Mouse (Mus musculus) embryo, embryonic 10 days (tissue): Measurements from ENCODE around the gene Zc3h7b.
A peak's percentile ranks its signal among the peaks of the same experiment; 100 is the strongest.
"Not testable (repeated sequence)": the region's sequence is repeated elsewhere in the genome, so short reads cannot be mapped to it uniquely, and the experiment has no call there.

Experiments
- DNase-seq: peaks from one replicate; pipeline ENCODE4 v3.0.0-alpha.2; 2015; ENCODE audit warnings: low spot score

The Zc3h7b gene

DNA sequence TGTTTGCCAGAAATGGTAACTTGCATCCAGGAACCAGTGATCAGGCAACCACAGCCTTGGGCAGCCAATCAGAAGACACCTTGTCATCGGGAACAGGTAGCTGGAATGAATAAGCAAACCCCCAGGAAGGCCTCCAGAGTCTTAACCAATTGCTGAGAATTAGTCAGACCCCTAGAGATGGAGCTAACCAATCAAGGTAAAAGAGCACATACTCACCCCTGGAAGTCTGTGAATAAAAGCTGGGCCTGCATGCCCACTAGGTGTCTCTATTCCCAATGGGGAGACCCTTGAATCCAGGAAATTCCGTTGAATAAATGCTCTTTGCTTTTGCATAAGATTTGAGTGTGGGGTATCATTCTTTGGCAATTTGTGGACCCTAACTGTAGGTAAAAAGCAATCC lies 4.9 kb upstream of the Zc3h7b start:
- peak; percentile 16 for DNase-seq

DNA sequence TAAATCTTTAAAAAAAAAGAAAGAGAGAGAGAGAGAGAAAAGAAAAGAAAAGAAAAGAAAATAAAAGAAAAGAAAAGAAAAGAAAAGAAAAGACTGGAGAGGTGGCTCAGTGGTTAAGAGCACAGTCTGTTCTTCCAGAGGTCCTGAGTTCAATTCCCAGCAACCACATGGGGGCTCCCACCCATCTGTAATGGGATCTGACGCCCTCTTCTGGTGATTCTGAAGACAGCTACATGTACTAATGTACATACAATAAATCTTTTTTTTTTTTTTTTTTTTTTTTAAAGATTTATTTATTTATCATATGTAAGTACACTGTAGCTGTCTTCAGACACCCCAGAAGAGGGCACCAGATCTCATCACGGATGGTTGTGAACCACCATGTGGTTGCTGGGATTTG lies 2.5 kb upstream of the Zc3h7b start:
- DNase-seq: not testable (repeated sequence)

DNA sequence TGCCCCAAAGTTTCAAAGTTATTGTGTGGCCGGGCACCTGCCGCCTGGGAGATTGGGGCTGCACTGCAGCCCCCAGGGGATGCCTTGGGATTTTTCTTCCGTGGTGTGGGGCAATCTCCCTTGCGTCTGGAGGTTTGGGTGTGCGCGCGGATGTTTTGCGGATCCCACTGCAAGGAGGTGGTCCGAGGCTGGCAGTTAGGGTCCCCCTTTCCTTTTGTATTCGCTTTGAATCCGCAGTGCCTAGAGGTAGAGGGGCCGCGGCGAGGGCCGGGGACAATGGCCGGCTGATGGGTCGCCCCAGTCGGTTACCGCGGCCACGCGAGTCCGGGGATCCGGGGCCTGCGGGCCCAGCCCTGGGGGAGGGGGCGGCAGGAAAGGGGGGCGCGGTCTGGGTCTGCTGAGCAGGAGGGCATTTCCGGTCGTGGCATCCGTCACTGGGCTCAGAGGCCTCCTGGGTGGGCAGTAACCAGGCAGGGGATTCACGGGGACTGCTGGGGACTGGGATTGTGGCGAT lies 801 bp downstream of the Zc3h7b start:
- DNase-seq: peak; percentile 79

DNA sequence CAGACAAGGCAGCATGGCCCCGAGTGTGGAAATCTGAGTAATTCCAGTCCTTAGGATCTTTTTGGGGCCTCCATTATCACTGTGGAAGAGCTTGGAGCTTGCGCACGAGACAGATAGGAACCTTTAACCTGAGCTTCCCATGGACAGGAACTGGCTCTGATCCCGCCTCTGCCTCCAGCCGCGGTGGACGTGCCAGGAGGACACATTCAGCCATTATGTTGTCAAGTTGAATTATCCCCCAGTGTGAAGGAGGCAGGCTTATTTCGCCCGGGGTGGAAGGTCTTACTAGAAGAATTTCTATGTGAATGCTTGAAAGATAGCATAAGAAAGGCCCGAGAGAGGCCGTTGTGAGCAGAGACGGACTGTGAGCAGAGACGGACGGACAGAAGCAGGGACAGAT lies 4.9 kb downstream of the Zc3h7b start:
- DNase-seq: peak; percentile 50

DNA sequence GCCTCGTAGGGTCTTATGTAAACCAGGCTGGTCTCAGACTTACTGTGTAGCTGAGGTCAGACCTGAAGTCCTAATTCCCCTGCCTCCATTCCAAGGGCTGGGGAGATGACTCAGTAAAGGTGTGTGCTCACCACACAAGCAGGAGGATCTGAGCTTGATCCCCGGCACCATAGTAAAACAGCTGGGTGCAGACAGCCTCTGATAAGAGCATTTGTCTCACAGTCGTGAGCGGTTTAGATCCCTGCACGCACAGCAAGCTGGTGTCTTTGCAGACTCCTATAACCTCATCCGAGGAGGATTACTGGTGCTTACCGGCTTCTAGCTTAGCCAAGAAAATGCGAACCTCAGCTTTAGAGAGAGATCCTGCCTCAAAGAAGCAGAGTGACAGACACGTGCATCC lies 8.8 kb downstream of the Zc3h7b start:
- no peak for DNase-seq

DNA sequence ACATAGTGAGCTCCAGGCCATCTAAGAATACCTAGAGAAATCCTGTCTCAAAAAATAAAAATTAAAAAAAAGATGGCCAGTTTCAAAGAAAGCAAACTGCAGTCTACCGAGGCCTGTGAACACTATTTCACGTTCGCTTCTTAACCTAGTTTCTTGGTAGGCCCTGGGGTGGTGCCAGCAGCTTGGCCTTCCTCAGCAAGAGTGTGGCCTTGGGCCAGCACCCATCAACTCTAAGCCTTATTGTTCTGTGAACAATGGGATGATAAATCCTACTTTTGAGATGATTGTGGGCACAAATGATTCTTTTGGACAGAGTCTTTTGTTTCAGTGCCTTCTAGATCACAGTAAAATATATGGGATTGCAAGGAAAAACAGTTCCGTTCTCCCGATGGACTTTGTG lies 13.8 kb downstream of the Zc3h7b start:
- no peak for DNase-seq

DNA sequence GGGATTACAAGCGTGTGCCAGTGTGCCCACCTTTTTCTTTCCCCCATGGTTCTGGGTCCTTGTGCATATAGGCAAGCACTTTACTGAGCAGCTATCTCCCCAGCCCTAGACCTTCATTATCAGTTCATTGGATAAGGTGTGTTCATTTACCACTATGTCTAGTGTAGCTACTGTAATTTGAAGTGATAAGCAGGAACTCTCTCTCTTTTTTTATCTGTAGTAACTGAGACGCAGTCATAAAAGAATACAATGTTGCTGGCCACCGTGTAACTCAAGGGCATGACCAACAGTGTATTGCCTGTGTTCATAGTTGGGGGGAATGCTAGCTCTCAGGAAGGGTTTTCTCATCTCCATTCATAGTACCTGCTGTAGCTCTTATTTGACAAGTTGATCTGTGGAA lies 14.7 kb downstream of the Zc3h7b start:
- no peak for DNase-seq

DNA sequence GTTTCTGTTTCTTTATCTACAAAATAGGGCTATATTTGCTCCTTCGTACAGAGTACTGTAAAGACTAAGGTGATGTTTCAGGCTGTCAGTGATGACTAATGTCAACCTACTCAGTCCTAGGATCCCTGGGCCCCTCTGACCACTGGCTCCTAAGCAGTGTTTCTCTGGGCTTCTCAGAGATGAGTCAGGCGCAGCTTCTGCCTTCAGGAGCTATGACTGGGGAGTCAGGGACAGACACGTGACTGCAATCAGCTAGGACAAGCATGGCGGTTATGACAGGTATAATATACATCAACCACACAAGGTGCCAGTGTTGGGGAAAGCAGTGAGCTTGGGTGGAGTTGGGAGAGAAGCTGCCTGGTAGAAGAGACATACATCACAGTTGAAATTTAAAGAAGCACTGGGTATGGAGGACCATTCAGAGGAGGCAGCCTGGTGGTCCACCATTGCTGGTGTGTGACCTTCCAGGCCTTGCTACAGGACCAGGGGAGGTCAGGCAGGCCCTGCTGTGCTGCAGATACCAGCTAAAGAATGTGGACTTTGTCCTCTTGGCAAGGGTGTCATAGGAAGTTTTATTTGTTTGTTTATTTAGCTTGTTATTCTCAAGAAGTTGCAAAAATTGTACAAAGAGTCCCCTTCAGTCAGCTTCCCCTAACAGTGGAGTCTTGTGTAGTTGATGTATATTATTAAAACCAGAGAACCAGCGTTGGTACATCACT lies 15.7 kb downstream of the Zc3h7b start:
- DNase-seq: no peak

DNA sequence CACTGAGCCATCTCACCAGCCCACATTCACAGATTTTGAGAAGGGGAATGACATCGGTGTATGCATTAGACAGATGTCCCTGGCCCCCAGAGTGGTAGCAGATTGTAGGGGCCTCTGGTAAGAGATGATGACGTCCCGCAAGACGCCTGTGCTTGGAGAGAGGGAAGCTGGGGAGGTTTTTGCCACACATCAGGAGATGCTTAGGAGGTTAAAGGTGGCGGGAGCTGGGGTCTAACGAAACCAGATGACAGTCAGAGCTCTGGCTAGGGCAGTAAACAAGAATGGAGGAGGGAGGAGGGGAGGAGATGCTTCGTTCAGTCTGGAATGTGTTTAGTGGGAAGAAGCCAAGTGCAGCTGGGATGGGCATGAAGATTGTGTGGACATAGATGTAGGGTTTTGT lies 16.5 kb downstream of the Zc3h7b start:
- DNase-seq: peak; percentile 21

DNA sequence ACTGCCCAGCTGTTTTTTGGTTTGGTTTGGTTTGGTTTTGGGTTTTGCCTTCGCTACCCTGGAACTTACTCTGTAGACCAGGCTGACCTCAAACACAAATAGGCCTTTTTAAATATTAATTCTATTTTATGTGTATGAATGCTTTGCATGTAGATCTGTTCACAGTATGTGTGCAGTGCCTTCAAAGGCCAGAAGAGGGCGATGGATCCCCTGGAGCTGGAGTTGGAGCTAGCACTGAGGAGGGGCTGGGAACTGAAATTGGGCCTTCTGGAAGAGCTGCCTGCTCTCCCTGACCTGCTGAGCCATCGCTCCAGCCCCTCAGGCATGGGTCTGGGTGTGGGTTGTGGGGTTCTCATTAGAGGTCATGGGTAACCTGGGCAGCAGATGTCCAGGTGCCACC lies 17.1 kb downstream of the Zc3h7b start:
- no peak for DNase-seq

DNA sequence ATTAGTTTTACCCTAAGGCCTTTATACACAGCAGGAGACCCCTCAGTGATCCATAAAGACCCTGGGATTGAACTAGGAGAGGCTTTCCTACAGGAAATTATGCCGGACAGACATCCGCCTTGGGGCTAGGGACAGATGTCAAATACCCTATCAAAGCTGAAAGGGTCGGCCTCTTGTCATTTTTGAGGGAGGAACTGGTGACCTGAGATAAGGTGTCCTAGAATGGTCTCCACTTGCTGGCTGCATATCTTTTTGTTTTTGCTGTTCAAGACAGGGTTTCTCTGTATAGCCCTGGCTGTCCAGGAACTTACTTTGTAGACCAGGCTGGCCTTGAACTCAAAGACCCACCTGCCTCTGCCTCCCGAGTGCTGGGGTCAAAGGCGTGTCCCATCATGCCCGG lies 19.7 kb downstream of the Zc3h7b start:
- no peak for DNase-seq

DNA sequence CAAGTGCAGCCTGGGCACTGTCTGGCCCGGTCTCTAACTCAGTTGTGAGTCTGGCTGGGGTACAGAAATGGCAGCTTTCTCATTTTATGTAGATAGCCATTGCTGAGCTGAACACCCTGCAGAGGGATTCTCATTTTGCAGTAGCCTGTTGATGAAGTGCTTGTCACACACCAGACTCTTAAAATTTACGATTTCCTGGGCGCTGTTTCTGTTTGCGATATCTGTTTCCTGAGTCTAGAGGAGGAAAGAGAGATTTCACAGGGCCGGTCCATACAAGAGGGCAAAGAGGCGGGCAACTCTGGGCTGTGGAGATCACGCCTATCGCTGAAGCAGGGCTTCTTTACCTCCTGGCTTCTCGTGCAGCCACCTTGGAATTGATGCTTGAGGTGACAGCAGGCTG lies 20.8 kb downstream of the Zc3h7b start:
- no peak for DNase-seq

DNA sequence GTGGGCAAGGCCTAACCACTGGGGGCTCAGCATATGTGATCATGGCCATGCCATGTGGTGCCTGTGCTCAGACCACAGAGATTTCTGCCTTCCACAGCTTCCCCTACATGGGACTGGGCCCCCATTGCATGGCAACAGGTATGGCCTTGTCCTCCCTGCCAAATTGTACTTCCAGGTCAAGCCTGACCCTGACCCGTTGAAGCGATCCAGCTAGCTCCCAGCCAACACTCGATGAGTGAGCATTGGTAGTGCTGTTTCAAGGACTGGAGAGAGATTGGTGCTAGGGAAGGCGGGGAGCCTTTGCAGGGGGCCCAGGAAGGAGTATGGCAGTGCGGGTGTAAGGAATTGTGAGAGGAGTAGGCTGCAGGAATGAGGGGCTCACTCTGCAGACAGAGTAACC lies 21.6 kb downstream of the Zc3h7b start:
- DNase-seq: no peak

DNA sequence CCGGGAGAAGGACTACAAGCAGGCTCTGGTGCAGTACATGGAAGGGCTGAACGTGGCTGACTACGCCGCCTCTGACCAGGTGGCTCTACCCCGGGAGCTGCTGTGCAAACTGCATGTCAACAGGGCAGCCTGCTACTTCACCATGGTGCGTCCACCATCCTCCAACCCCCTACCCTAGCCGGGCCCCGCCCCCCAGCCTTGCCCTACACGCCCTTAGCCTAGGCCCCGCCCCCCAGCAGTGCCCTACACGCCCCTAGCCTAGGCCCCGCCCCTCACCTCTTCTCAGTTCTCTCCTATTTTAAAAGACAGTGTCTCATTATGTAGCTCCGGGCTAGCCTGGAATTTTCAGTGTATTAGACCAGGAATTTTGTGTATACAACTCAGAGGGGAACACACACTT lies 24.2 kb downstream of the Zc3h7b start:
- no peak for DNase-seq

DNA sequence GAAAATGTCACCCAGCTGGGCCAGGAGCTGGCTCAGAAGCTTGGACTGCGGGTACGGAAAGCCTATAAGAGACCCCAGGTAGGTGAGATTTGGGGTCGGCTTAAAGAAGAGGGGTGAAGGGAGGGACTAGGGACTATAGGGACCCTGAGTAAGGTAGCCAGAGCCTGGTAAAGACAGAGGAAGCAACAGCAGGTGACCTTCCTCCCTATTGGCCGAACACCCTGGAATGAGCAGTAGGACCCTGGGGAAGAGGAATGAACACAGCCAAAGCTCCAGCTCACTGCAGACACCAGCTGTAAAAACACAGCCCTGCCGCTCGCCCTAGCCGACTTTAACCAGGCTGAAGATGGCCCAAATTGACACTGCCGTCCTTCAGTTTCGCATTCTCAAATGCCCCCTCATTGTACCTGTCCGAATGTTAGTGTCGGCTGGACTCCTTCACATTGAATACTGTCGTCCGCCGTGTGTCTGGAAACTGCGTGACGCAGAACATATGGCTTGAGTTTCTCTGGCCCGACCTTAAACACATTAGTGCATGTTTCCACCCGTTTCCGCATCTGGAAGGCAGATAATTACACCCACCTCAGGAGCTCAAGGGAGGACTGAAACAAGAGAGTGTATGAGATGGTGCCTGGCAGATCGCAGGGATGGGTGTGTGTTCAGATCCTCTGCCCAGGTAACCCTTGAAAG lies 27.7 kb downstream of the Zc3h7b start:
- DNase-seq: peak; percentile 39

DNA sequence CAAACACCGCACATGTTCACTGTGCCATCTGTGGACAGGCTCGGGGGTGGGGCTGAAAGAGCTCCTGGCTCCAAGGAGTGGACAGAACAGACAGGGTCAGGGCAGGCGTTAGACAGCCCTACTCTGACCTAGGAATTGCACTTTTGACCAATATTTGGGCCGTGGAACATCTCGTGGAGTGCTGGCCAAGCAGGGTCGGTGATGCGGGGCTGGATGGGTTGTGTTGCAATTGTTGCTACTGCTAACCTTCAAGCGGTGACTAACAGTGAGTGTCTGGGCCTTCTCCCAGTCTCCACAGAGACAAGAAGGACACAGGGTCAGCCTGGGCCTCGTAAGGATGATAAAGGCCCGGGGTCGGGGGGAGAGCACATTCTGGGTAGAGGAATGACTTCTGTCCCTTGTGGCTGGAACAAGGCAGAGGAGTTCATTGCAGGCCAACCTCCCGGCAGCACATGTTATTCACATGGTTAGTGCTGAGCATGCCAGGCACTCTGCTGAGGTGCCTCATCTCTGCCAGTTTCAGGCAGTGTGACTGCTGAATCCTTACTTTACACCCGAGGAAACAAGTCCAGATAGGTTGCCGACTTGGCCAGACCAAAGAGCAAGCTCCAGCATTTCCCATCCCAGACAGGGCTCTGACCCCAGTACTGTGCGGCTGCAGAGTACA lies 29.8 kb downstream of the Zc3h7b start:
- DNase-seq: no peak

DNA sequence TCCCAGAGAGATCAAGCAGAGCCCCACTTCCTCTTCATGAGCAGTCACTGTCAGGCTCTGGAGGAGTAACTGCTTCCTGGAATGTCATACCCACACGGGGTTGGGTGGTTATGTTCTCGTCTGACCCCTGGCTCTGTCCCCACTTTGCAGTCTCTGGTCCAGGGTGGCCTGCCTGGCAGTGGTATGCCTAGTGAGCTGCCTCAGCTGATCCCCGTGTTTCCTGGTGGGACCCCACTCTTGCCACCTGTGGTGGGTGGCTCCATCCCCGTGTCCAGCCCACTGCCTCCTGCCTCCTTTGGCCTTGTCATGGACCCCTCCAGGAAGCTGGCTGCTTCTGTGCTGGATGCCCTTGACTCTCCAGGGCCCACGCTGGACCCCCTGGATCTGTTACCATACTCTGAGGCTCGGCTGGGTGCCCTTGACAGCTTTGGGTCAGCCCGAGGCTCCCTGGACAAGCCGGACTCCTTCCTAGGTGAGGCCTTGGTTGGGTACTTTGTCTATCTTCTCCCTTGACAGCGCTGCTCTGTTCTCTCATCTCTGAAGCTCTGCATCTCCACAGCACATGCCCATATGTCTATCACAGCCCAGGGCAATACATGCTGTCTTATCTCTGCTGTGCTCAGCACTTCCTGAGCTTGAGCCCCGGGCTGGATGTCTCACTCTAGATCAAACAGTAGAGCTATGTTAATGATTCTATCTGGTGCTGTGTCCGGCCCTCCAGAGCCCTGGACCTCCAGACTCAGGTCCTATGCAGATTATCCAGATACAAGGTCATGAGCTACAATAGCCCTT lies 32.0 kb downstream of the Zc3h7b start:
- DNase-seq: no peak

DNA sequence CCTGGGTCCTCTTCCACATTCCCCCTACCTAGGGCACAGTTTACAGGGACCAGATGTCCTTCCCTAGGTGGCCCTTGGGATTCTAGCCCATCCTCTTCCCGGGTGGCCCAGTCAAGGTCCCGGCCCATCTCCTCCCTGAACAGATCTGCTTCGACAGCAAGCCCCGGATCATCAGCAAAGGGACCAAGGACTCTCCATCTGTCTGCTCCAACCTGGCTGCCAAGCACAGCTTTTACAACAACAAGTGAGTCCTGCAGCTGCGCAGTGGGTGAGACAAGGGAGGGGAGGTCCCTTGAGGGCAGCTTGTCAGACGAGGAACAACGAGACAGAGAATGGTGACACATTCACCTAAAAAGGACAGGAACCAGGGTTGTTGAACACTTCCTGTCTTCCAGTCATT lies 37.0 kb downstream of the Zc3h7b start:
- no peak for DNase-seq

DNA sequence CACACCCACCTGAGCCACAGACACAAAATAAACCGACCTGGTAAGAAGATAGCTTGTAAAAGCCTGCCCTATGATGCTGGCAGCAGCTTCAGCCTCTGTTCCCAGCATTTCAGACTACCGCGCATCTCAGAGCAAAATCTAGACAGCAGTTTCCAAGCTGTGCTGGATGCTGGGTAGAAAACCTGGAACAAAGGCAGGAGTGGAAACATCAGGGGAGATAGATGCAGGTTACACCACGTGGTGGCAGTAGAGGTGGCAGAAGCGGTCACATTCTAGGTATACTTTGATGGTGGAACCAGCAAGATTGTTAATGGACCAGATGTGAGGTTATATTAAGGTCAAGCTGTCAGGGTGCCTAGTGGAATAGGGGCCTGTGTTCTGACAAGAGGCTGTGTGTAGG lies 39.9 kb downstream of the Zc3h7b start:
- DNase-seq: peak; percentile 14

DNA sequence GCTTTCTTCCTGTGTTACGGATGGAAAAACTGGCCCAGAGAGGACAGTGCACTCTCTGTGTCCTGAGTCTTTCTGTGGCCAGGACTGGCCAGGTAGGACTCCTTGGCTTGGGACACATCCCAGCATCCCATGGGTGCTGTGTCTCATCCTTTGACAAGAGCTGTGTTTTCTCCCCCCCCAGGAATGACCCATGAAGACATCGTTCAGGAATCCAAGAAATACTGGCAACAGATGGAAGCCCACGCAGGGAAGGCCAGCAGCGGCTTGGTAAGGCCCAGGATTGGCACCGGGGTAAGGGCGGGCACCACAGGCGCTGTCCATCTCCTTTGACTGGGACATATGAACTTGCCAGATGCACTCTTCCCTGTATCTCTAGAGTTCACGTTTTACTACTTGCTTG lies 40.8 kb downstream of the Zc3h7b start:
- DNase-seq: no peak

DNA sequence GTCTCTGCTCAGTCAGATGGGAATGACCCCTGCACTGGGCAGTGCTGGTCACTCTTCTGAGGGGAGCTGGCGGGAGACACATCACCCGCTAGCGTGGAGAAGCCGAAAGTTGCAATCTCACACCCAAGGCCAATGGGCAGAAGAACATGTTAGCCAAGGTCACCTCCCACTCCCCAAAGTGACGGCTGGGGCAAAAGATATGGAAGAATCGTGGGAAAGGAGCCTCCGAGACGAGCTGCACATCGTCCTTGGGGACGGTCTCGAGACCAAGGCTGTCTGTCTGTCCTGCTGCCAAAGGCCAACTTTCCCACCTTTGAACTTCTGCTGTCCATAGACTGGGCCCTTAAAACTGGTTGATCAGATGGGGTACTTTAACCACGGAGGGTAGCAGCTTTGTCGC lies 42.7 kb downstream of the Zc3h7b start:
- no peak for DNase-seq

DNA sequence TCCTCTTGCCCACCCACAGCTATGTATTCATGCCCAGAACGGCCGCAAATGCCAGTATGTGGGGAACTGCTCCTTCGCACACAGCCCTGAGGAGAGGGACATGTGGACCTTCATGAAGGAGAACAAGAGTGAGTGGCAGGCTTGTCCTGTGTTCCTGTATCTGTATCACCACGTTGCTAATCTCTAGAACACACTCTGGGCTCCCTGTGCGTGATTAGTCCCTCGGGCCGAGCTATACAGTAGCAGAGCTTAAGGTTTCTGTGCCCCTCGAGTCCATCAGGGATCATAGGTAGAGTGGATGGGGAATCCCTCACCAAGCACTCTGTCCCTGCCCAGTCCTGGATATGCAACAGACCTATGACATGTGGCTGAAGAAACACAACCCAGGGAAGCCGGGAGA lies 47.6 kb downstream of the Zc3h7b start:
- DNase-seq: no peak
